Mouse (Mus musculus) MEL (cell line): Measurements from ENCODE around the gene Spock1. TPM values are rescaled to one million over a fixed set of nuclear protein-coding genes. Genes with fewer than 3 reads are reported as not detected.

Source experiments
- DNase-seq: peaks from one replicate; pipeline ENCODE4 v3.0.0; 2011; ENCODE audit warnings: low read depth, low spot score
- H3K27ac ChIP-seq: 2 replicates; pipeline ENCODE4 v1.5.1; 2012; ENCODE audit warnings: low read depth, mild to moderate bottlenecking, control low read depth, low read length, moderate library complexity; ENCODE audit not compliant: control insufficient read depth
- H3K27me3 ChIP-seq, 2 experiments: fragments of 150-350 bp in 1 of 2; sonication (generic) in 1 of 2; 2 replicates each; pipeline ENCODE4 v1.6.1; 2012; ENCODE audit warnings: low read length in 2 of 2, mild to moderate bottlenecking in 2 of 2, improper control_type of control experiment in 1 of 2, moderate library complexity in 1 of 2; ENCODE audit not compliant: insufficient read depth in 2 of 2, control insufficient read depth in 1 of 2
- H3K36me3 ChIP-seq, 2 experiments: 2 replicates each; pipeline ENCODE4 v1.6.1; 2012 to 2014; ENCODE audit warnings: low read length in 2 of 2, improper control_type of control experiment in 1 of 2, inconsistent platforms in 1 of 2, mild to moderate bottlenecking in 1 of 2; ENCODE audit not compliant: insufficient read depth in 2 of 2, control insufficient read depth in 1 of 2
- H3K4me1 ChIP-seq, 2 experiments: fragments of 150-350 bp in 1 of 2; sonication (generic) in 1 of 2; 2 replicates each; pipeline ENCODE4 v1.6.1; 2012; ENCODE audit warnings: low read length in 2 of 2, improper control_type of control experiment in 1 of 2, mild to moderate bottlenecking in 1 of 2; ENCODE audit not compliant: insufficient read depth in 2 of 2, control insufficient read depth in 1 of 2
- H3K4me3 ChIP-seq, 2 experiments: fragments of 150-350 bp in 1 of 2; sonication (generic) in 1 of 2; 2 replicates each; pipeline ENCODE4 v1.5.1; 2012; ENCODE audit warnings: low read depth in 2 of 2, low read length in 2 of 2, mild to moderate bottlenecking in 2 of 2, moderate library complexity in 2 of 2, control low read depth in 1 of 2, improper control_type of control experiment in 1 of 2; ENCODE audit not compliant: control insufficient read depth in 1 of 2, insufficient read depth in 1 of 2
- H3K79me2 ChIP-seq: 2 replicates; pipeline ENCODE4 v1.6.1; 2012; ENCODE audit warnings: mild to moderate bottlenecking, low read length, moderate library complexity; ENCODE audit not compliant: control insufficient read depth, poor library complexity, insufficient read depth
- H3K9ac ChIP-seq: 2 replicates; pipeline ENCODE4 v1.6.1; 2012; ENCODE audit warnings: low read depth, mild to moderate bottlenecking, control low read depth, low read length, moderate library complexity; ENCODE audit not compliant: control insufficient read depth, poor library complexity, severe bottlenecking
- H3K9me3 ChIP-seq: fragments of 150-350 bp; sonication (generic); replicated peaks from 2 replicates; pipeline ENCODE4 v1.6.1; 2012; ENCODE audit warnings: mild to moderate bottlenecking, low read length, improper control_type of control experiment, moderate library complexity; ENCODE audit not compliant: insufficient read depth
- BHLHE40 ChIP-seq: IDR thresholded peaks from 2 replicates; pipeline ENCODE4 v1.6.1; 2012; ENCODE audit warnings: low read depth, mild to moderate bottlenecking, inconsistent platforms, low read length, improper control_type of control experiment, borderline replicate concordance
- CTCF ChIP-seq, 3 experiments: IDR thresholded peaks in 2 of 3; conservative IDR thresholded peaks in 1 of 3; 2 replicates each; pipeline ENCODE4 v1.5.1; 2011 to 2012; ENCODE audit warnings: low read length in 3 of 3, low read depth in 2 of 3, mild to moderate bottlenecking in 2 of 3, improper control_type of control experiment in 1 of 3, inconsistent platforms in 1 of 3, mixed read lengths in 1 of 3, moderate library complexity in 1 of 3; ENCODE audit not compliant: control insufficient read depth in 1 of 3, insufficient read depth in 1 of 3, poor library complexity in 1 of 3, severe bottlenecking in 1 of 3
- ELF1 ChIP-seq: IDR thresholded peaks from 2 replicates; pipeline ENCODE4 v1.6.1; 2014; ENCODE audit warnings: low read depth, mild to moderate bottlenecking, inconsistent platforms, low read length, improper control_type of control experiment, moderate library complexity
- ETS1 ChIP-seq: IDR thresholded peaks from 2 replicates; pipeline ENCODE4 v1.6.1; 2012; ENCODE audit warnings: low read depth, mild to moderate bottlenecking, inconsistent platforms, low read length, improper control_type of control experiment, moderate library complexity
- JUND ChIP-seq: IDR thresholded peaks from 2 replicates; pipeline ENCODE4 v1.6.1; 2011; ENCODE audit warnings: low read depth, mild to moderate bottlenecking, improper control_type of control experiment, low read length
- KAT2A ChIP-seq: conservative IDR thresholded peaks from 2 replicates; pipeline ENCODE4 v1.6.1; 2012; ENCODE audit warnings: low read depth, low read length, improper control_type of control experiment, inconsistent platforms
- MAFK ChIP-seq: IDR thresholded peaks from 2 replicates; pipeline ENCODE4 v1.6.1; 2011; ENCODE audit warnings: low read depth, mild to moderate bottlenecking, low read length, improper control_type of control experiment, borderline replicate concordance
- MAX ChIP-seq: IDR thresholded peaks from 2 replicates; pipeline ENCODE4 v1.6.1; 2011; ENCODE audit warnings: low read length, improper control_type of control experiment
- MAZ ChIP-seq: IDR thresholded peaks from 2 replicates; pipeline ENCODE4 v1.6.1; 2012; ENCODE audit warnings: low read depth, mild to moderate bottlenecking, inconsistent platforms, low read length, improper control_type of control experiment
- MEF2A ChIP-seq: IDR thresholded peaks from 2 replicates; pipeline ENCODE4 v1.6.1; 2014; ENCODE audit warnings: low read depth, mild to moderate bottlenecking, inconsistent platforms, low read length, improper control_type of control experiment; ENCODE audit not compliant: poor library complexity, insufficient replicate concordance, severe bottlenecking; ENCODE audit errors: extremely low read depth
- MXI1 ChIP-seq: IDR thresholded peaks from 2 replicates; pipeline ENCODE4 v1.6.1; 2011; ENCODE audit warnings: mild to moderate bottlenecking, low read depth, low read length, improper control_type of control experiment
- NELFE ChIP-seq: IDR thresholded peaks from 2 replicates; pipeline ENCODE4 v1.6.1; 2011; ENCODE audit warnings: low read depth, low read length, improper control_type of control experiment
- NRF1 ChIP-seq: IDR thresholded peaks from 2 replicates; pipeline ENCODE4 v1.6.1; 2014; ENCODE audit warnings: low read depth, mild to moderate bottlenecking, inconsistent platforms, low read length, improper control_type of control experiment, moderate library complexity; ENCODE audit not compliant: poor library complexity, insufficient read depth, severe bottlenecking
- RAD21 ChIP-seq: IDR thresholded peaks from 2 replicates; pipeline ENCODE4 v1.6.1; 2011; ENCODE audit warnings: mild to moderate bottlenecking, low read depth, low read length, improper control_type of control experiment
- TAL1 ChIP-seq: IDR thresholded peaks from 2 replicates; pipeline ENCODE4 v1.6.1; 2012; ENCODE audit warnings: mild to moderate bottlenecking, inconsistent platforms, low read length, moderate library complexity, mixed read lengths
- TBP ChIP-seq: IDR thresholded peaks from 2 replicates; pipeline ENCODE4 v1.8.0; 2011; ENCODE audit warnings: low read depth, low read length, improper control_type of control experiment
- USF1 ChIP-seq: IDR thresholded peaks from 2 replicates; pipeline ENCODE4 v1.6.1; 2014; ENCODE audit warnings: low read depth, mild to moderate bottlenecking, inconsistent platforms, low read length, improper control_type of control experiment, moderate library complexity
- ZC3H11A ChIP-seq: IDR thresholded peaks from 2 replicates; pipeline ENCODE4 v1.6.1; 2012; ENCODE audit warnings: low read depth, mild to moderate bottlenecking, inconsistent platforms, low read length, improper control_type of control experiment
- ZKSCAN1 ChIP-seq: IDR thresholded peaks from 2 replicates; pipeline ENCODE4 v1.6.1; 2012; ENCODE audit warnings: low read depth, mild to moderate bottlenecking, inconsistent platforms, low read length, improper control_type of control experiment, moderate library complexity
- ZMIZ1 ChIP-seq: IDR thresholded peaks from 2 replicates; pipeline ENCODE4 v1.6.1; 2012; ENCODE audit warnings: low read depth, mild to moderate bottlenecking, inconsistent platforms, low read length, improper control_type of control experiment, moderate library complexity
- ZNF384 ChIP-seq: IDR thresholded peaks from 2 replicates; pipeline ENCODE4 v1.6.1; 2012; ENCODE audit warnings: low read depth, mild to moderate bottlenecking, inconsistent platforms, low read length, improper control_type of control experiment
- polyA plus RNA-seq, 2 experiments: library from polyadenylated mRNA; stranded (reverse) in 1 of 2; unstranded in 1 of 2; fragments of >175 nt in 1 of 2; fragments of >200 nt in 1 of 2; gene quantifications; 2 replicates each; pipeline versions ENCODE4 v1.2.1 to v1.2.4; 2012; ENCODE audit warnings: low replicate concordance in 2 of 2, low read depth in 1 of 2; ENCODE audit not compliant: insufficient read length in 2 of 2, insufficient read depth in 1 of 2, missing spikeins in 1 of 2
- total RNA-seq: library from RNA; depleted of rRNA; stranded (reverse); fragments of 300-350 nt; gene quantifications from 2 replicates; pipeline ENCODE4 v1.2.3, GENCODE M21; 2012

The Spock1 gene
- total and polyA plus RNA-seq, 3 experiments = not detected

GRCm38 (mm10) chr13:57837691-57838437 is 70.3 kb downstream of the Spock1 start:
- H3K4me1 ChIP-seq = no peaks in the 10 kb centered on the region
- H3K36me3 ChIP-seq = no peaks in the 10 kb centered on the region
- DNase-seq = no peak
- no peak overlapping the region for H3K27ac ChIP-seq
- no peaks in the 10 kb centered on the region for H3K9me3 ChIP-seq
- no peak overlapping the region for H3K4me3 ChIP-seq
- H3K9ac ChIP-seq = no peak overlapping the region
- H3K79me2 ChIP-seq = no peaks in the 10 kb centered on the region
- TF ChIP-seq MAFK (no peak), MXI1 (no peak), MAX (no peak), ZC3H11A (no peak), ELF1 (no peak), MEF2A (no peak), ZKSCAN1 (no peak), ETS1 (no peak), USF1 (no peak), RAD21 (no peak), MAZ (no peak), ZMIZ1 (no peak), JUND (no peak), TBP (no peak)
- H3K27me3 ChIP-seq = no peaks in the 10 kb centered on the region

- no peak for DNase-seq
- Histone ChIP-seq H3K9ac (no peak overlapping the region), H3K4me3 (no peak overlapping the region), H3K27me3 (no peaks in the 10 kb centered on the region), H3K27ac (no peak overlapping the region), H3K9me3 (no peaks in the 10 kb centered on the region), H3K79me2 (no peaks in the 10 kb centered on the region), H3K36me3 (no peaks in the 10 kb centered on the region), H3K4me1 (no peaks in the 10 kb centered on the region)
- TF ChIP-seq KAT2A = no peak
- TF ChIP-seq ELF1 = no peak
- no peak for TF ChIP-seq NRF1
- no peak for TF ChIP-seq NELFE
- TF ChIP-seq ZNF384 = no peak
- no peak for TF ChIP-seq RAD21
- no peak for TF ChIP-seq CTCF (IDR thresholded peaks at IDR 0.05 in 2 of 3, conservative IDR thresholded peaks at IDR 0.05 in 1 of 3; ENCODE audit: control insufficient read depth in 1 of 3, insufficient read depth in 1 of 3, low read depth in 2 of 3, low read length in 3 of 3, poor library complexity in 1 of 3, severe bottlenecking in 1 of 3)
- no peak for TF ChIP-seq BHLHE40
- TF ChIP-seq TBP = no peak
- TF ChIP-seq TAL1 = no peak
Observed at GRCm38 (mm10) chr13:57831374-57832163, 76.6 kb downstream of the Spock1 start.
